Mouse (Mus musculus) adrenal gland, postnatal 4 days (tissue): Measurements from ENCODE around the gene Pom121l2. TPM values are rescaled to one million over a fixed set of nuclear protein-coding genes. Genes with fewer than 3 reads are reported as not detected.

Experiments
- DNase-seq, 2 experiments: peaks; one replicate each; pipeline ENCODE4 v3.0.0; 2021 to 2022; ENCODE audit warnings: low spot score in 2 of 2, mixed read lengths in 2 of 2
- long read RNA-seq, 2 experiments: library from polyadenylated mRNA; stranded (forward); transcript quantifications; one replicate each; pipeline ENCODE4 v2.0.0; 2021
- total RNA-seq, 2 experiments: library from RNA; stranded (reverse); gene quantifications; 2 replicates each; pipeline ENCODE4 v1.2.3; 2021

Pom121l2 gene
- total RNA-seq, result not detected
- long read RNA-seq, experiment 1, result 0 reads
- long read RNA-seq, experiment 2, result 0 reads

GRCm38 (mm10) chr13:21980981-21981802 is at the start of gene Pom121l2:
Gene Pom121l2, plus strand, starts transcription at chr13:21981194.
- no peak for DNase-seq

GRCm38 (mm10) chr13:21931740-21932139 is 49.3 kb upstream of the Pom121l2 start:
- DNase-seq, result no peak

GRCm38 (mm10) chr13:21933626-21934548 is 47.1 kb upstream of the Pom121l2 start:
- DNase-seq, result no peak

GRCm38 (mm10) chr13:21934982-21935791 is 45.8 kb upstream of the Pom121l2 start:
- peak in 1 of 2 experiments; percentile 22 for DNase-seq

- DNase-seq, result no peak
Observed at GRCm38 (mm10) chr13:21935833-21936232, 45.2 kb upstream of the Pom121l2 start.

GRCm38 (mm10) chr13:21936968-21937367 is 44.0 kb upstream of the Pom121l2 start:
- peak in 1 of 2 experiments; percentile 6 for DNase-seq

- DNase-seq, result peak; percentile 65 to 78
Observed at GRCm38 (mm10) chr13:21940213-21940612, 40.8 kb upstream of the Pom121l2 start.

- DNase-seq, result peak in 1 of 2 experiments; percentile 61
Observed at GRCm38 (mm10) chr13:21940811-21941321, 40.1 kb upstream of the Pom121l2 start.

GRCm38 (mm10) chr13:21943644-21944043 is 37.4 kb upstream of the Pom121l2 start:
- DNase-seq, result no peak

GRCm38 (mm10) chr13:21944592-21944925 is 36.4 kb upstream of the Pom121l2 start:
- no peak for DNase-seq

- DNase-seq, result peak; percentile 40 to 73
Observed at GRCm38 (mm10) chr13:21944926-21945740, 35.9 kb upstream of the Pom121l2 start, which contains the start of gene Zfp184. Gene Zfp184, plus strand, starts transcription at chr13:21945094.

GRCm38 (mm10) chr13:21969269-21969668 is 11.7 kb upstream of the Pom121l2 start:
- DNase-seq, result no peak

- no peak for DNase-seq
Observed at GRCm38 (mm10) chr13:21969816-21970215, 11.2 kb upstream of the Pom121l2 start.

GRCm38 (mm10) chr13:21971641-21972040 is 9.4 kb upstream of the Pom121l2 start:
- no peak for DNase-seq

- peak; percentile 73 to 88 for DNase-seq
Observed at GRCm38 (mm10) chr13:21974221-21974725, 6.7 kb upstream of the Pom121l2 start.

GRCm38 (mm10) chr13:21974726-21975473 is 6.1 kb upstream of the Pom121l2 start:
- DNase-seq, result peak in 1 of 2 experiments; percentile 20

- DNase-seq, result no peak
Observed at GRCm38 (mm10) chr13:21981803-21982193, 804 bp downstream of the Pom121l2 start.

- no peak for DNase-seq
Observed at GRCm38 (mm10) chr13:21984486-21984885, 3.5 kb downstream of the Pom121l2 start.

- no peak for DNase-seq
Observed at GRCm38 (mm10) chr13:21992550-21992949, 11.6 kb downstream of the Pom121l2 start.
